Mouse (Mus musculus) hindbrain, embryonic 12.5 days (tissue): ENCODE data around the gene Srp54c. TPM values are rescaled to one million over a fixed set of nuclear protein-coding genes. Genes with fewer than 3 reads are reported as not detected.
A peak's percentile ranks its signal among the peaks of the same experiment; 100 is the strongest.
"Not testable (repeated sequence)": the region's sequence is repeated elsewhere in the genome, so short reads cannot be mapped to it uniquely, and the experiment has no call there.

Experiments
- ATAC-seq: fragments of 200-750 bp; cut with Nextera tagmentation; 2 replicates; pipeline ENCODE4 v1.8.0; 2017; ENCODE audit warnings: moderate TSS enrichment; ENCODE audit not compliant: low FRiP score
- H3K27ac ChIP-seq: fragments of 300-500 bp; sonication (generic); 2 replicates; pipeline ENCODE4 v1.5.1; 2016; ENCODE audit warnings: mild to moderate bottlenecking
- H3K27me3 ChIP-seq: fragments of 300-500 bp; sonication (generic); 2 replicates; pipeline ENCODE4 v1.6.1; 2016; ENCODE audit warnings: mild to moderate bottlenecking
- H3K36me3 ChIP-seq: fragments of 300-500 bp; sonication (generic); 2 replicates; pipeline ENCODE4 v1.6.1; 2016; ENCODE audit warnings: mild to moderate bottlenecking
- H3K4me1 ChIP-seq: fragments of 300-500 bp; sonication (generic); 2 replicates; pipeline ENCODE4 v1.6.1; 2016
- H3K4me2 ChIP-seq: fragments of 300-500 bp; sonication (generic); replicated peaks from 2 replicates; pipeline ENCODE4 v1.6.1; 2016; ENCODE audit warnings: mild to moderate bottlenecking
- H3K4me3 ChIP-seq: fragments of 300-500 bp; sonication (generic); 2 replicates; pipeline ENCODE4 v1.5.1; 2016; ENCODE audit warnings: mild to moderate bottlenecking
- H3K9ac ChIP-seq: fragments of 300-500 bp; sonication (generic); 2 replicates; pipeline ENCODE4 v1.6.1; 2016; ENCODE audit warnings: mild to moderate bottlenecking, moderate library complexity
- H3K9me3 ChIP-seq: fragments of 300-500 bp; sonication (generic); replicated peaks from 2 replicates; pipeline ENCODE4 v1.6.1; 2016; ENCODE audit warnings: mild to moderate bottlenecking
- WGBS: fragments of 180-500 bp; shearing (Covaris S2); methylation state at CpG from one replicate; pipeline ENCODE4 v1.1.7; 2016; 5-methylcytosine and 5-hydroxymethylcytosine counted together
- polyA plus RNA-seq: library from polyadenylated mRNA; unstranded; fragments of >200 nt; fragmentation: Nextera tagmentation; extraction: Ambion mirVana; gene quantifications from 2 replicates; pipeline ENCODE4 v1.2.1, GENCODE M21; 2016

Srp54c gene
- 71.0 and 84.8 TPM in 2 replicates for polyA plus RNA-seq

DNA sequence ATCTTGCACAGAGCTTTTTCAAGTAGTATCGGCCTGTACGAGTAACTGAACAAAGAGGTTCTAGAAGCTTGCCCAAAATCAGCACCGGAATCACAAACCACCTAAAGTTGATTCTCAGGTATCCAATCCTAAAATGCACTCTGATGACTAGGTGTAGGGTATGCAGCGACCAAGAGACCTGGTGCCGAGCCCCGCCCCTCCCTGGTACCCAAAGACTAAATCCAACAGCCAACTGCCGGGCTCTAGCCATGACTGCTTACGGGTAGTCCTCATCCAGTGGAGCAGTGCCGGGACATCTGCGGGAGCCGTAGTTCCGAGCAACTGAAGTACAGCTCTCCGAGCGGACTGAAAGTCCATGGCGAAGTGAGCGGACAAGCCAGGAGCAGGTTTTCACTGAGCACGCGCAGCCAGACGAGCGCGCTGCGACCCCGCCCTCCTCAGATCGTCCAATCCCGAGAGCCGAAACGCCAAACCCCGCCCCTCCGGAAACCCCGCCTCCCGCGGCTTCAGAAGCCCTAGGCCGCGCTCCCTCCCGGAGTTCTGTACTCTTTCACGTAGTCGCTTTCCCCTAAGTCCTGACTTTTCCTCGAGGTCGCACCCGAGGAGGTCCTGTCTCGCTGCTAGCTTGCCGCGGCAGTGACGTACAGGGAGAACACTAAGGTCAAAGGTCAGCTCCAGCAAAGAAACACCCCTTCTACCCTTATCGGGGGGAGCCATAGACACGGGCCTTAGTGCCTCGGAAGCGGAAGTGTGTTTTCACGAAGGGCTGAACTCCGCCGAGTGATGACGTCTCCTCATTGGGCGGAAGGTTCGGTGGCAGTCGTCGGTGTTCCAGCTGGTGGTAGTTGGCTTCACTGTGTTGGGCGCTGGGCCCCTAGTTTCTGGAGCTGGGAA is at the start of gene Srp54c:
Gene Srp54c, plus strand, starts transcription at position 543 of the 894 bp plus-strand sequence.
- not testable (repeated sequence) for H3K27me3 ChIP-seq, H3K27ac ChIP-seq, H3K4me1 ChIP-seq, H3K9ac ChIP-seq, H3K9me3 ChIP-seq, H3K36me3 ChIP-seq
- no CpG with 5 or more reads among the region's 57 CpGs for WGBS
- Histone ChIP-seq H3K4me2 (0 out of 2 replicates have a peak within 1 kb of the TSS, but pooled peaks have one; percentile 29), H3K4me3 (peak within 1 kb of the TSS; percentile 36)
- ATAC-seq = peak; percentile 99

DNA sequence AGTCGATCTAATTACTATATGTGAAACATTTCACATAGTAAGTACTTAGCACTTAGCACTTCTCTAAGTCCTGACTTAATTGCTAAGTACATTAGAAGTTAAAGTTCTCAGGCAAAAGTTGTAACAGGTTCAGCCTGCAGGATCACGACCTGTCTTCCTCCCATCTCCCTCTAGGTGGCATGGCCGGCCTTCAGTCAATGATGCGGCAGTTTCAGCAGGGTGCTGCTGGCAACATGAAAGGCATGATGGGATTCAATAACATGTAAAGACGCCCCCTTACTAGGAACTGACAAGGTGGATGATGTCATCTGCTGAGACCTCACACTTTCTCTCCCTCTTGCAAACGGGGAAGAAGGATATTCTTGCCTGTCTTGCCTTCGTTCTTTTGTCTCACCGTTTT is 42.3 kb upstream of the Srp54c start:
- ATAC-seq, H3K9ac ChIP-seq, H3K36me3 ChIP-seq, H3K27ac ChIP-seq, H3K4me1 ChIP-seq, H3K9me3 ChIP-seq, H3K4me2 ChIP-seq, H3K4me3 ChIP-seq, H3K27me3 ChIP-seq: not testable (repeated sequence)
- WGBS = no CpG with 5 or more reads among the region's 8 CpGs

DNA sequence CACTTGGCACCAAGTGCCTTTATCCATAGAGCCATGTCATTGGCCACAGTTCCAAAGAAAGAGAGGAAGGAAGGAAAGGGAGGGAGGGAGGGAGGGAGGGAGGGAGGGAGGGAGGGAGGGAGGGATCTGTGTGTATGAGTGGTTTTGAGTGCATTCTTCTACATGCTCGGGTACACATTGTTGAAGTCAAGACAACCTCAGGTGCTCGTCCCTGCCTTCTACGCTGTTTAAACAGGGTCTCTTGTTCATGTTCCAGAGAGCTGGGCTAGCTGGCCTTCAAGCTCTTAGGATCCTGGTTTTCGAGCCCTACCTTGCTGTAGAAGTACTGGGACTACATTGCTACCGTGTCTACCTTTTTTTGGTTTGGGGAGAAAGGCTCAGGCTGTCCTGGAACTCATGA is 40.8 kb upstream of the Srp54c start:
- no CpG with 5 or more reads among the region's 5 CpGs for WGBS
- not testable (repeated sequence) for H3K27me3 ChIP-seq, H3K4me1 ChIP-seq, ATAC-seq, H3K9ac ChIP-seq, H3K9me3 ChIP-seq, H3K27ac ChIP-seq, H3K36me3 ChIP-seq, H3K4me3 ChIP-seq, H3K4me2 ChIP-seq

DNA sequence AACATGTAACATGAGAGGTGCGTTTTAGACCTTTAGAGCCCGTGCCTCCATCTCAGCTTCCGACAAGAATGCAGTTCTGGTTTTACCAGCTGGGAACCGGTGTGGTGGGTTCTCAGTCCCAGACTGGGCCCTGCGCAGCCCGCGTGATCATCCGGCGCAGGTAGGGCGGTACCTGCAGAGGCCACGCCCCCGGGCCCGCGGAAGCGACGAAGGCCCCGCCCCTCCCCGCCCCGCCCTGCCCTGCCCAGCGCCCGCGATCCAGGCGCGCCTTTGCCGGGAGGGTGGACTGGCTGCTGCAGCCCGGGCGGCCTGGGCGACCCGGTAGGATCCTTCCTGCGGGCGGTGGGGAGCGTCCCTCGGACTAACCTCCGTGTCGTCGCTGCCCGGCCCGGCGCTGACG is 30.7 kb upstream of the Srp54c start, which contains the start of gene 1700047I17Rik2:
Gene 1700047I17Rik2, plus strand, starts transcription at position 287 of the 400 bp plus-strand sequence.
- not testable (repeated sequence) for H3K9ac ChIP-seq, H3K36me3 ChIP-seq, H3K27ac ChIP-seq, H3K27me3 ChIP-seq, H3K4me2 ChIP-seq, H3K4me3 ChIP-seq, H3K4me1 ChIP-seq, H3K9me3 ChIP-seq
- no CpG with 5 or more reads among the region's 40 CpGs for whole genome bisulfite sequencing
- ATAC-seq = peak; percentile 98

DNA sequence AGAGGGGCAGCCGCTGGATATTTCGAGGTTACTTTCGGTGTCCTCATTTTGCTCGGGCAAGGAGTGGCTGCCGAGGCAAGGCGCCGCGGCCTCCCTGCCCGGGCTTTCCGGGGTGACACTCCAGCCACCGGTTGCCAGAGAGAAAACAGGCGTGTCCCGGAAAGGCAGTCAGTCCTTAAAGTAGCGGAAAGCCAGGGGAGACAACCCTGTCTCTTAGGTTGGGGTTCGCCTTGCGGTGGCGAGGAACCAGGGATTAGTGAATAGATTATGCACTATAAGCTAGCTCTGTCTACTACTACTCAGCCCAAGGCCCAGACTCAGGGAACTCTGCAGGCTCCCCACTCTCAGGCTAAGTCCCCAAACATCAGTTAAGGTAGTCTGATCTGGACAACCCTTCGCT is 30.2 kb upstream of the Srp54c start:
- ATAC-seq = peak; percentile 55
- WGBS = no CpG with 5 or more reads among the region's 18 CpGs

DNA sequence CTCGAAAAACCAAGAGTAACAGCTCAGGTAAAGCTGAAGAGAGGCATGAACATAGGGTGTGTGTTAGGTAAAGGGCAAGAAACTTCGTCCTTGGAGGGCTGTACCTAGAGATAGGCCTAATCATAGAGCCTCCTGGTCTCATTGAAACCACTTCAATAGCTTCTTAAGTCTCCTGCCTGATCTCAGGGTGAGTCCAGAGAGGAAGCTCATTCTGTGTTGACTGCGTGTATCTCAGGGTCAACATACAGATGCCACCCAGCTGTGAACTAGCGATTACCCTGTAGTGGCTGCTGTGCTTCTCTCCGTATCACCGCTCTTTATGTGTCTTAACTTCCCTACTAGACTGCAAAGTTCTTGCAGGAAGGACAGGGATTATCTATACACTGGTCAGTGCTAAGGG is 17.0 kb upstream of the Srp54c start:
- not testable (repeated sequence) for H3K4me2 ChIP-seq, H3K4me1 ChIP-seq, H3K4me3 ChIP-seq, H3K9me3 ChIP-seq, H3K36me3 ChIP-seq, H3K27me3 ChIP-seq, H3K9ac ChIP-seq, H3K27ac ChIP-seq, ATAC-seq
- WGBS = no CpG with 5 or more reads among the region's 6 CpGs

More for the DNA sequence above, 30.2 kb upstream of the Srp54c start:
- not testable (repeated sequence) for H3K4me1 ChIP-seq, H3K27me3 ChIP-seq, H3K36me3 ChIP-seq, H3K27ac ChIP-seq, H3K9ac ChIP-seq, H3K4me3 ChIP-seq, H3K4me2 ChIP-seq, H3K9me3 ChIP-seq

DNA sequence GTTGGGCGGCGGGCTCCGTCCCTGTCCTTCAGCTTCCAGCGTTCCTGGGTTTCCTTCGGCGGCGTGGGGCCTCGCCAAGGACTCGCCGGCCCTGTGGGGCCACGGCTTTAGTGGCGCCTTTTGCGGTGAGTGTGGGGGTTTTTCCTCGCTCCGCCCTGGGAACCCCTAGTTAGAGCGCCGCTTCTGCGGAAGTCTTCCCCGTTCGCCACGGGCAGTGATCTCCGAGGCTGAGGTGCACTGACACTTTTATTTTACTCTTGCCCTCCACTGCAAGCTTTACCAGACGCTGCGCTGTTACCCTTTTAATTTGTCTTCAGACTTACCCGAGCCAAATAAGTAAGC is 523 bp downstream of the Srp54c start:
- H3K27ac ChIP-seq, H3K4me1 ChIP-seq, H3K36me3 ChIP-seq, H3K9ac ChIP-seq, H3K9me3 ChIP-seq, ATAC-seq, H3K27me3 ChIP-seq: not testable (repeated sequence)
- WGBS = 2% methylated on average over 13 of the region's 25 CpGs
- Histone ChIP-seq H3K4me3 (peak overlapping the region; percentile 36), H3K4me2 (0 out of 2 replicates have a peak overlapping the region, but pooled peaks have one; percentile 29)

DNA sequence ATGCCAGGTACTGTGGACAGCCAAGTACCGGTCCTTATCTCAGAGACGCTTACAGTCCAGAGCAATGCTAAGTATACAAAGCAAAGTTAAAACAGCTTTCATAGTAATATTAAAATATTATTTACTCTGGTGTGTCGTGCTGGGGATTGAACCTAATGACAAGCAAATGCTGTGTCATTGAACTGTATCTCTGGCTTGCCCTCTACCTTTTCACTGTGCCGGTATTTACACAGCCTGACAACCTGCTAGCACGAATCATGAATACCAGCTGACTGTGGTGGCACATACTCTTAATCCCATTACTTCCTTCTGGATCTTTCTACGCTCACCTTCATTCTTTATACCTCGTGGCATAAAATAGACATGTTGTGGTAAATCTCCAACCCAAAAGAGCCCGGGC is 12.3 kb downstream of the Srp54c start:
- not testable (repeated sequence) for H3K27ac ChIP-seq, H3K9me3 ChIP-seq, H3K36me3 ChIP-seq, H3K4me1 ChIP-seq, H3K27me3 ChIP-seq, H3K9ac ChIP-seq, ATAC-seq, H3K4me2 ChIP-seq, H3K4me3 ChIP-seq
- WGBS = no CpG with 5 or more reads among the region's 8 CpGs

DNA sequence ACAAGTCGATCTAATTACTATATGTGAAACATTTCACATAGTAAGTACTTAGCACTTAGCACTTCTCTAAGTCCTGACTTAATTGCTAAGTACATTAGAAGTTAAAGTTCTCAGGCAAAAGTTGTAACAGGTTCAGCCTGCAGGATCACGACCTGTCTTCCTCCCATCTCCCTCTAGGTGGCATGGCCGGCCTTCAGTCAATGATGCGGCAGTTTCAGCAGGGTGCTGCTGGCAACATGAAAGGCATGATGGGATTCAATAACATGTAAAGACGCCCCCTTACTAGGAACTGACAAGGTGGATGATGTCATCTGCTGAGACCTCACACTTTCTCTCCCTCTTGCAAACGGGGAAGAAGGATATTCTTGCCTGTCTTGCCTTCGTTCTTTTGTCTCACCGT is 32.0 kb downstream of the Srp54c start:
- ATAC-seq, H3K4me1 ChIP-seq, H3K4me3 ChIP-seq, H3K27ac ChIP-seq, H3K27me3 ChIP-seq, H3K9me3 ChIP-seq, H3K9ac ChIP-seq, H3K4me2 ChIP-seq: not testable (repeated sequence)
- H3K36me3 ChIP-seq = peaks cover 21% of the 10 kb centered on the region; the same call in 1 of the 2 replicates
- no CpG with 5 or more reads among the region's 8 CpGs for WGBS

DNA sequence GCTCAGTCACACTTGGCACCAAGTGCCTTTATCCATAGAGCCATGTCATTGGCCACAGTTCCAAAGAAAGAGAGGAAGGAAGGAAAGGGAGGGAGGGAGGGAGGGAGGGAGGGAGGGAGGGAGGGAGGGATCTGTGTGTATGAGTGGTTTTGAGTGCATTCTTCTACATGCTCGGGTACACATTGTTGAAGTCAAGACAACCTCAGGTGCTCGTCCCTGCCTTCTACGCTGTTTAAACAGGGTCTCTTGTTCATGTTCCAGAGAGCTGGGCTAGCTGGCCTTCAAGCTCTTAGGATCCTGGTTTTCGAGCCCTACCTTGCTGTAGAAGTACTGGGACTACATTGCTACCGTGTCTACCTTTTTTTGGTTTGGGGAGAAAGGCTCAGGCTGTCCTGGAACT is 33.4 kb downstream of the Srp54c start:
- H3K36me3 ChIP-seq = peaks cover 10% of the 10 kb centered on the region; the same call in 1 of the 2 replicates
- H3K4me3 ChIP-seq, H3K9me3 ChIP-seq, H3K4me2 ChIP-seq, H3K27me3 ChIP-seq, H3K27ac ChIP-seq, H3K9ac ChIP-seq, ATAC-seq, H3K4me1 ChIP-seq: not testable (repeated sequence)
- no CpG with 5 or more reads among the region's 5 CpGs for WGBS

DNA sequence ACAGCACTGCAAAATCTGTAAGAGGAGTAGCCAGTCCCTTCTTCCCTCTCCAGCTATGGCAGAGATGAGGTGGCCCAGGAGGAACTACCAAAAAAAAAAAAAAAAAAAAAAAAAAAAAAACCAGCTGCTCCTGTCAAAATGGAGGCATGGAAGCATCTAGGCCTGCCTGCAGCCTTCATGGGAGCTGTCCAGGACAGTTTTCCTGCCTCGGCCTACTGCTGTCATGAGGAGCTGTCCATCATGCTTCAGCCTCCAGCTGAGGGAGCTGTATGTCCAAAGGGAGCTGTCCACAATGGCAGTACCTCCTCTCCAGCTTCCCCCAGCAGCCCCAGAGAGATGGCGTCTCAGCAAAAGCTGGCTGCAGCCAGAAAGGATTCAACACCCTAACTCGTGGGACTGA is 42.3 kb downstream of the Srp54c start:
- ATAC-seq = no peak
- no peak overlapping the region for H3K27ac ChIP-seq
- no peak overlapping the region for H3K4me2 ChIP-seq
- H3K27me3 ChIP-seq = no peaks in the 10 kb centered on the region
- no peak overlapping the region for H3K9ac ChIP-seq
- no peaks in the 10 kb centered on the region for H3K9me3 ChIP-seq
- no peaks in the 10 kb centered on the region for H3K4me1 ChIP-seq
- no peak overlapping the region for H3K4me3 ChIP-seq
- WGBS = 87% methylated on average over 3 of the region's 3 CpGs
- no peaks in the 10 kb centered on the region for H3K36me3 ChIP-seq

DNA sequence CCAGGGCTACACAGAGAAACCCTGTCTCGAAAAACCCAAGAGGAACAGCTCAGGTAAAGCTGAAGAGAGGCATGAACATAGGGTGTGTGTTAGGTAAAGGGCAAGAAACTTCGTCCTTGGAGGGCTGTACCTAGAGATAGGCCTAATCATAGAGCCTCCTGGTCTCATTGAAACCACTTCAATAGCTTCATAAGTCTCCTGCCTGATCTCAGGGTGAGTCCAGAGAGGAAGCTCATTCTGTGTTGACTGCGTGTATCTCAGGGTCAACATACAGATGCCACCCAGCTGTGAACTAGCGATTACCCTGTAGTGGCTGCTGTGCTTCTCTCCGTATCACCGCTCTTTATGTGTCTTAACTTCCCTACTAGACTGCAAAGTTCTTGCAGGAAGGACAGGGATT is 47.6 kb downstream of the Srp54c start:
- H3K4me2 ChIP-seq, H3K27me3 ChIP-seq, H3K36me3 ChIP-seq, H3K27ac ChIP-seq, H3K4me1 ChIP-seq, H3K9me3 ChIP-seq, ATAC-seq, H3K9ac ChIP-seq, H3K4me3 ChIP-seq: not testable (repeated sequence)
- WGBS = 93% methylated on average over 3 of the region's 6 CpGs

DNA sequence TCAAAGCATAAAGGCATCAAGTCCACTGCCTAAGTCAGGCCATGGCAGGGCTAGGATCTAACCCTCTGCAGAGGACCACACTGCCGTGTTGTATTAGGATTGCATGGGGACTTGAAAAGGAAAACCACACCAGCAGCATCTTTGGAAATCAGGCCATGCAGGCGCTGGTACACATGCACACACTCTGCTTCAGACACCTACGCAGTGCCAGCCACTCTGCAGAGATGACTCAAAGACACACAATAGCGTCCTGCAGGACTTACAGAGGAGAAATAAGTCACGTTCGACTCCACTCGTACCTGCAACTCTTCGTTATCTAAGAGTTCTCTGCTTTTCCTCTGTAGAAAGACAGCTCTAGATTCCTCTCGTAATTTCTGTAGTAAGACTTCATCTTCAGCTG is 68.1 kb downstream of the Srp54c start:
- peaks cover 47% of the 10 kb centered on the region for H3K36me3 ChIP-seq
- no peak overlapping the region for H3K4me3 ChIP-seq
- WGBS = 97% methylated on average over 9 of the region's 9 CpGs
- no peaks in the 10 kb centered on the region for H3K27me3 ChIP-seq
- H3K4me2 ChIP-seq = no peak overlapping the region
- H3K9me3 ChIP-seq = no peaks in the 10 kb centered on the region
- peaks cover 19% of the 10 kb centered on the region for H3K4me1 ChIP-seq
- no peak overlapping the region for H3K27ac ChIP-seq
- H3K9ac ChIP-seq = no peak overlapping the region
- ATAC-seq = no peak
